Mouse (Mus musculus) lung, postnatal 0 days (tissue): ENCODE results near the gene Nagk.

ENCODE experiments used
- CTCF ChIP-seq: IDR thresholded peaks from 2 replicates; pipeline ENCODE4 v1.5.1; 2016; ENCODE audit warnings: antibody characterized with exemption, mild to moderate bottlenecking
- EP300 ChIP-seq: IDR thresholded peaks from 2 replicates; pipeline ENCODE4 v1.6.1; 2016; ENCODE audit warnings: antibody characterized with exemption, mild to moderate bottlenecking, control low read depth

DNA sequence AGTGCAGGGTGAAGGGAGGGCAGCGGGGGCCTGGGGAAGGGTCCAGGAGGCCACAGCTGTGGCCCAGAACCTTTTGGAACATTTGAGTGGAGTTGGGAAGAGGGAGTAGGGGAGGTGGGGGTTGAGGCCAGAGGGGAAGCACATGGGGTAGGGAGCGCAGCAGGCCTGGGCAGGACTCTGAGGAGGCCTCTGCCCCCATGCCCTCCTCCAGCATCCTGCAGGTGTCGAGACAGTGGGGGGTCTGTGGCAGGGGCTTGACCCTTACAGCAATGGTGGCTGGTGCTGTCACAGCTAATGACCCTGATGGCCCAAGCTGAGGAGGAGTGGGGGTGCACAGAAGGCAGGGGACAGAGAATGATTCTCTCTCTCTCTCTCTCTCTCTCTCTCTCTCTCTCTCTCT, 45.5 kb upstream of the Nagk start:
- TF ChIP-seq CTCF (no peak), EP300 (no peak)
